Mouse (Mus musculus) lung, adult 2 months (tissue): ENCODE results near the gene Cfap45.

Experiments used
- CTCF ChIP-seq: fragments of 200-500 bp; IDR thresholded peaks from 2 replicates; pipeline ENCODE4 v1.5.1; 2011; ENCODE audit warnings: mild to moderate bottlenecking, low read length, control low read depth; ENCODE audit not compliant: insufficient read depth
- POLR2A ChIP-seq: fragments of 200-500 bp; IDR thresholded peaks from 2 replicates; pipeline ENCODE4 v1.6.1; 2011; ENCODE audit warnings: low read depth, mild to moderate bottlenecking, control low read depth, low read length, borderline replicate concordance; ENCODE audit errors: extremely low read depth

- TF ChIP-seq CTCF (no peak), POLR2A (peak; percentile 26; the same call in 1 of the 2 replicates)
Observed at GRCm38 (mm10) chr1:172510421-172510972, 10.1 kb upstream of the Cfap45 start.
